Mouse (Mus musculus) thymus, postnatal 4 days (tissue): Measurements from ENCODE around the gene Ppih.
"Not testable (repeated sequence)": the region's sequence is repeated elsewhere in the genome, so short reads cannot be mapped to it uniquely, and the experiment has no call there.

ENCODE experiments used
- DNase-seq: peaks from one replicate; pipeline ENCODE4 v3.0.0; 2021

Ppih gene

DNA sequence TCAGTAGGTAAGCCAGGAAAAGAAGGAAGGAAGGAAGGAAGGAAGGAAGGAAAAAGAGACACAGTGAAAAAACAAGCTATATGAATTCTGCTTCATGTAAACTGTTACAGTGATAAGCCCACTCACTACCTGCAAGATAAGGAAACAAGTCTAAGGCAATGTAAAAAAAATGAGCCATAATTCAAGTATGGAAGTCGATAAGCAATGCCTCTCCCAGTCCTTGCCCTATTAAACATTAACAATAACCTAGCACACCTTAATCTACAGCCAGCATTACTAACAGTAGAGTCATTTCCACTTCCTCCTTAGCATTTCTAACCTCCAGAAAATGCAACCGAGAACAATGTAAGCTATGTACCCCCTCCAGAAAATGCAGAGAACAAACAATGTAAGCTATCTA is 35.0 kb downstream of the Ppih start:
- DNase-seq = no peak

DNA sequence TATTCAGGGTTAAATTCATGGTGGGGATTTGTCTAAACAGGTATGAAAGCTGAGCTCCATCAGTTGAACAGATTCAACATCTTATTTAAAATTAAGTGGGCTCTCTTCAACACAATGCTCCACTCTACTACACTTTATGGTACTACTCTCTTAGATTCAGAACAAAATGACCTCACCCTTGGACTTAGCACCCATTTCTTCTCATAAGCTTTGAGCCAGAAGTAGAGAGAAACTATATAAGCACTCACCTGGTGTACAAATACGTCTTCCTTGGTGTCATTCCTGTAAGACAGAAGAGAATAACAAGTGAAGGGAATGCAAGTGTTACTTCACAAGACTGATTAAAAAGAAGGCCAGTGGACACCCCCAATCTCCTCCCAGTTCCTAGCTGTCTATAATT is 35.5 kb downstream of the Ppih start:
- DNase-seq = no peak

DNA sequence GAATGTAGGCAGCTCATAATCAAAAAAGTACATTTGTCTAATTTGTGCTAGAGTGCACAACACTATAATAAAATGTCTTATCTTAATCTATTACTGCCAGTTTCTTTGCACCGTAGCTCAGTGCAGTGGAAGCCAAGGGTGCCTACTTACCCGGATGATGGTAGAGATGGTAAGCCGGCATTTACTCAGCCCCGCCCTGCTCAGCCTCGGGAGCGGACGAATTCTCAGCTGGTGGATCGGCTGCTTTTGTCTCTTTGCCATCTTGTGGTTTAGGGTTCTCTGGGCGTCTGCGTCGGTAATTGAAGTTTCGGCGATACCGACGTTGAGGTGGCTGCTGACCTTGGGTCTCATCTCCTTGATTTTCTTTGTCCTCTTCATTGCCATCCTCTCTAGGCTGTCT is 41.6 kb downstream of the Ppih start:
- not testable (repeated sequence) for DNase-seq

DNA sequence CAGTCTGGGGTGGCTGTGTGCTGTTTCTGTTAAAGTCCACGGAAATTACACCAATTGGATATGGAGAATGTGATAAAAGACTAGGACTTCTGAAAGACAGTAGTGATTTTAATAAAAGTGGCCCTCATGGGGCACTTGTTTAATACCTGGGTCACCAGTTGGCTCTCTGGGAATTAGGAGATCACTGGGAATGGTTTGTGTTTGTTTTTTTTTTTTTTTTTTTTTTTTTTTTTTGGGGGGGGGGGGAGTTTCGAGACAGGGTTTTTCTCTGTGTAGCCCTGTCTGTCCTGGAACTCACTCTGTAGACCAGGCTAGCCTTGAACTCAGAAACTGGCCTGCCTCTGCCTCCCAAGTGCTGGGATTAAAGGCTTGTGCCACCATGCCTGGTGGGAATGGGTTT is 44.6 kb downstream of the Ppih start:
- no peak for DNase-seq

DNA sequence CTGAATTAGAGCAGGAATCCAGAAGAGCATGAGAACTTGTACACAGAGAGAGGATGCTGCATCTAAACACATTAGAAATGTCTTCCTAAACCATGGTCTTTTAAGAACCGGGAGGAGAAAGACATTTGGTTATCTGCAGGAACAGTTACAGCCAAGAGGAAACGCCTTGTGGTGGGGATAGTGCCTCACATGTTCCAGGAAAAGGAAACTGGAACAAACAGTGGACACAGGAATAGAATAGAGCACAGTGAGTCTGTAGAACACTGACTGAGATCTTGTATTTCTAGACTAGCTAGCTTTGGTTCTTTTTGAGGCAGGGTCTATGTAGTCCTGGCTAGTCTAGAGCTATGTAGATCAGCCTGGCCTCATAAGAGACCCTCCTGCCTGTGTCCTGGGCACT is 45.1 kb downstream of the Ppih start:
- DNase-seq = no peak

DNA sequence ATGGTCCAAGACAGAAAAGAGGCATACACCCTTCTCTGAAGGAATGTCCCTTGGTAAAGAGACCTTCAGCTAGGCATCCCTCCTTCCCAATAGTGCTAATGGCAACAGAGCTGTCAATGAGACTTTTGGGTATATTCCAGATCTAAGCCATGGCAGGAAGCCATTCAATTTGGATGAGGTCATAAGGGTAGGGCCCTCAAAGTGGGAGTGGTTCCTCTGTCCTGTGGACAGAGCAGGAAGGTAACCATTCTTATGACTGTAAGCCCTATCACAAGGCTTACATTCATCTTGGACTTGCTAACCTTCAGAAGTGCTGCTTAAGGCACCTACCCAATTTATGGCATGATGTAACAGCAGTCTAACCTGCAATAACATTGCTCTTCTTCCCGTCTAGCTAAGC is 45.7 kb downstream of the Ppih start:
- no peak for DNase-seq

DNA sequence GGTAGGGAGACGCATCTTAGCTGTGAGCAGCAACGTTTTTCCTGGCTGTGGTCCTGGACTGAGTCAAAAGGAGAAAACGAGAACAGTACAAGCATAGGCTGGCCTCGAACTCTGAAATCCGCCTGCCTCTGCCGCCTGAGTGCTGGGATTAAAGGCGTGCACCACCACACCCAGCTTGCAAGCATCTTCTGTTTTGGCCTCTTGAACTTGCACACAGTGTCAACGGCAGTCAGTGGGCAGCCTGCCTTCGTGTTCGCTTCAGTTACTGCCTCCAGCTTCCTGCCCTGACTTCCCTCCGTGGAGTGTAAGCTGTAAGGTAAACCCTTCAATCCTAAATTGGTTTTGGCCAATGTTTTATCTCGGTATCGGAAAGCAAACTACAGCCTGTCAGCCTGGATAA is 53.7 kb downstream of the Ppih start:
- DNase-seq = no peak

DNA sequence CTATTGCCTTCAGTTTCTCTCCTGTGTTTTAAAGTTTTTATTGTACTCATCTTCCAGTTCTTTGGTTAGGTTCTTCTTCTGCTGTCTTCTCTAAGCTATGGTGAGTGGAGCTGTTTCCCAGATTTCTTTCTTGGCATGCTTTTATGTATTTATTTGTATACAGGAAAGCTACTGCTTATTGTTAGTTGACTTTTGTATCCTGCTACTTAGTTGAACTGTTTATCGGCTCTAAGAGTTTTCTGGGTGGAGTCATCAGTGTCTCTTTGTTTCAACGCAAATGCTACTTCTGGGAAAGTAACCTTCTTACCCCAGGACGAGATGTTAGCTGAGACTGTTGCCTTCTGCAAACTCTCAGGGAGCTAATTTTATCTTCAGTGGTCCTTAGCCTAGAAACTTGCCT is 56.9 kb downstream of the Ppih start:
- no peak for DNase-seq

DNA sequence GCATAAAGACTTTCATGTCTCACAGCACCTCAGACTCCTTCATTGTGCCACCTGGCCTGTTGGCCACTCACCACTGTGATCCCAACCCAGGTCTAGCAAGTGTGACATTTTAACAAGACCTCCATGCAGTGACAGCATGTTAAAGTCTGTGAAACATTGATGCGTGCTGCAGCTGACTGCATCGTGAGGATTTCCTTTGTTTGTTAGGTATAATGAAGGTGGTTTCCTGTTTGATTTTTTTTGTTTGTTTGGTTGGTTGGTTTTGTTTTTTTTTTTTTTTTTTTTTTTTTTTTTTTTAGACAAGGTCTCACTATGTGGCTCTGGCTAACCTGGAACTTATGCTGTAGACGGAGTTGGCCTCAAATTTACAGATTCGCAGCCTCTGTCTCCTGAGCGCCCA is 57.9 kb downstream of the Ppih start:
- DNase-seq = no peak

DNA sequence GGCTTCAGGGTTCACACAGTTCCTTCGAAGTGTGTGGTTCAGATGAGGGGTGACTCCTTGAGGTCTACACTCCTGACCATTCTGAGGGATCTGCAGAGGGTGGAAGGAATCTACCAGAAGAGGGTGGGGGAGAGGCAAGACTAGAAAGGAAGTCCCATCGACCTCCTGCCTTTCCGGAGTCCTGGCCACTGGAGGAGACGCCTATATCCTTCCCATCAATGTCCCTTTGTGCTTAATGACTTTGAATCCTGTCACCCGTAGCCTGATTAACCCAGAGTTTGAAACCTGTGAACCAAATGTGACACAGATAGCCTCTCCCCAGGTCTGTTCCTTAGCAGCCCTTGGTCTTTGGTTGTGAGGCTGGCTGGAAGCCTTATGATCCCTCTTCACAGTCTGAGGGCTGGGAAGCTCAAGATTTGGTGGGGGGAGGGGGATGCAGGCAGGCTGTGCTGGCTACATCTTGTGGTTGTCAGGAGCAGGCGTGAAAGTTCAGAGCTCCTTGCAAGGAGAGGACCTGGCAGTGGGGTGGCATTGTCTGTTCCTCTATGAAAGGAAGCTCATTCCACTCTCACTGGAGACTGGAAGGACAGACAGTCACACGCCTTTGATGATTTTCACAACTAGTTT is 59.1 kb downstream of the Ppih start:
- no peak for DNase-seq

DNA sequence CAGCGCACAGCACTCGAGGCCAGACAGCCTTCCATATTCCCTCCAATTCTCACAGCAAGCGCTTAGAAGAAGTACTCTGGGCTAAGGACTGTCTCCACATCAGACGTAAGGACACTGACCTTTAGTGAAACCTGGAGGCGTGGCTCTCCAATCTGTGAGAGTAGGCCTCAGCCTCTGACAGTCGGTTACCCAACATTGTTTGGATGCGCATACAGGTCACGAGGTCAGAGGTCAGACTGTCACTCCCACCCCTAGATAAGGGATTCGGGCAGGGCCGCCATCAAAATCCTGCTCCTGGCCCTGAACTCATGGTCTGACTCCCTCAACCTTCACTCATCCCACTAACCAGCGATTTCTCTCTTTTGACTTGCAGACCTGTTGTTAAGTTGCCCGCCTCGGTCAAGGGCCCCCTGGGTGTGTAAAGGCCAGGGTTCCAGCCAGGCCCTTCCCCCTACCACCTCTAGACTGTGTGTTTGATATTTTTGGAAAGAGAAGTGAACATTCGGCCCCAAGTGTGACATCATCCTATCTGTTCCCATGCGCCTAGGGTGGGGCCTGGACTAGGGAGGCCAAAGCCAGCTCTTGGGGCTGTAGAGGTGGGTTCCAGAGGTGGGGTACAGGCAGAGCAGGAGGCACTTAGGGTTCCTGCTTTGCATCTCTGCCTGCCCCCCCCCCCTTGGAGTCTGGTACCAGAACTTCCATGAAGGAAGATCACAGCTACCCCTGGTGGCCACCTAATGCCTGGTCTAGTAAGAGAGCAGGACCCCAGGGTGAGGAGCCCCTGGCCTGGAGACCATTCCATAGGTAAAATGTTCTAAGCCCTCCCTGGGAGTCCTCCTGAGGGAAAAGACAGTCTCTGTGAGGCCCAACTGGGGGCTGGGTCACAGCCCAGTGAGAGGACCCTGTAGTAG is 60.7 kb downstream of the Ppih start:
- DNase-seq = no peak

DNA sequence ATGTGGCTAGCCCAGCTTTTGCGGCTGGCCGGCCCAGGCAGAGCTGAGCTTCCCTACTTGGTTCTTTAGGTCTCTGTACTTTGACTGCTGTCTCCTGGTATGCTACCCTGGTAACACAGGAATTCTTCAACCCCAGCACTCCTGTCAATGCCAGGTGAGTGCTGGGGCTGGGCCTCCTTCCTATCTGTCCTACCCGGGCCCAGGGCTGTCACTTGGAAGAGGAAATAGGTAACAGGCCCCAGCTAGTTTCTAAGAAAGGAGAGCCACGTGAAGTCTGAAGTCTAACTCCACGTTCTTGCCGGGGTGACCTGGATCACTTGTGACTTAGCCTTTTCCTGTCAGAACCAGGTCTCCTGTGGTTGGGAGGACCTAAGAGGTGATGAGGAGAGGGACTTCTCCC is 63.3 kb downstream of the Ppih start:
- DNase-seq = no peak

DNA sequence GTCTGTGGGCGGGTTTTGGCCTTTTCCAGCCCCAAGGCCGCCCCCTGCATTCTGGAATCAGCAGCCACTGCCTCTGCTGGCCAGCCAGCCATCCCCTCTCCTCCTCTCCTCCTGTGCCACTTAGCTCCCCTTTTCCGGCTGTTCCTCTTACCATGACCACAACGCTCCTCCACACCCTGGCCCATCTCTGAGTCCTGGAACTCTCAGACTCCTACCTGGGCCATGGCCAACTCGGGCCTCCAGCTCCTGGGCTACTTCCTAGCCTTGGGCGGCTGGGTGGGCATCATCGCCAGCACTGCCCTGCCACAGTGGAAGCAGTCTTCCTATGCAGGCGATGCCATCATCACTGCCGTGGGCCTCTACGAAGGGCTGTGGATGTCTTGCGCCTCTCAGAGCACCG is 65.0 kb downstream of the Ppih start, which contains the start of gene Cldn19:
TSS of gene Cldn19 (plus strand) at position 64 of the 400 bp plus-strand sequence.
- no peak for DNase-seq

DNA sequence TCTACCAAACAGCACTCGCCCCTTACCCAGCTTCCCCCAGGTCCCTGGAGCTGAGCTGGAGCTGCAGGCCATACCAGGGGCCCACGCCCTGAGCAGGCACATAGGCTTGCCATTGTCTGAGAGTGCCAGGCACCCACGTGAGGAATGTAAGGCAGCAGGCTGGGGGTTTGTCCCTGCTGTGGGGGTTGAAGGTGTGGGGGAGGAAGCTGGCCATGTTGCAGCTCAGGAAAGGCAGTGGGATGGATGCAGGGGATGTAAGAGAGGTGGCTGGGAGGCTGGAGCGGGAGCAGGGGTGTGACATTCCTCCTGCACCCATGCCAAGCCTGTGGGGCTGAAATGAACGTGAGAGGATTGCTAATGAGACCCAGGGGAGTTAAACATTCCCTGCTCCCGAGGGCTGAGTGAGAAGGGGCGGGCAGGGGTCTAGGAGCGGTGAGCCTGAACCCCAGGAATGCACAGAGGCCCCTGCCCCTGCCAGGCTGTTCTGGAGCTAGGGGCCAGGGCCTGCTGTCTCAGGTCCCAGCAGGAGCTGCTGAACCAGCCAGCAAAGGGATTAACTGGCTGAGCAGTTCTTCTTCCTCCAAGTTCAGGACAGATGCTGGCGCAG is 66.2 kb downstream of the Ppih start:
- DNase-seq = no peak

DNA sequence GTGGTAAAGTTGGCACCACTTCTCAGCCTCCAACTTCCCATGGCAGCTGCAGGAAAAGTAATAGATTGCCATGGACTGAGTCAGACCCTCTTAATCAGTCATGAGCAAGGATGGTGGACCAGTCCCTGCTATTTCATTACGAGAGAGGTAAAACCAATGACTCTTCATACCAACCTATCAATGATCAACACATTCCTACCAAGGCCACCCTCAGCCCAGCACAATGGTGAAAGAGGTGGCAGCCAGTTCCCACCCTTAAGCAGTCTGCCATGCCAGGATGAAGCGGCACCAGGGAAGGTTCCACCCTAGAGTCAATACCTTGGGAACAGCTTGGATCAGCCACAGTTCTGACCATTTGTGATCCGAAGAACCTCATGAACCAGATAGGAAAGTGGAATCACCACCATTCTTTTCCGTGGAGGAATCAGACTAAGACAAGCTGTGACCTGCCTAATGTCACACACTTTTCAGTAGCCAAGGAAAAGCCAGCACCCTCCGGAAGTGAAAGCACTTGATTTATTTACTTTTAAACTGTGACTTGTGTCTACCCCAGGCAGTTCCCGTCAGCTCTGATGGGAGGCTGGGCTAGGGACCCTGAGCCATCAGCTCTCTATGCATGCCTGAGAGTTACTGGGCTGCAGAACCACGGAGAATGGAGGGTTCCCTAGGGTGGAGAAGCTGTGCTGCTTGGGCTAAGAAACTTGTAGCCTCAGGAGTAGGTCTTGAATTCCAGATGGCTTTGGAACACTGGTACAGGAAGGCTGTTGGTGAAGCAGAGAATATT is 68.1 kb downstream of the Ppih start:
- DNase-seq = no peak
